Mouse (Mus musculus) midbrain, postnatal 0 days (tissue): ENCODE results near the gene Zfp46. TPM values are rescaled to one million over a fixed set of nuclear protein-coding genes. Genes with fewer than 3 reads are reported as not detected.
A peak's percentile ranks its signal among the peaks of the same experiment; 100 is the strongest.

Experiments used
- ATAC-seq: fragments of 200-750 bp; cut with Nextera tagmentation; 2 replicates; pipeline ENCODE4 v1.8.0; 2017; ENCODE audit warnings: moderate number of reproducible peaks, mild to moderate bottlenecking, moderate TSS enrichment, moderate library complexity; ENCODE audit not compliant: low FRiP score
- DNase-seq: peaks from one replicate; pipeline ENCODE4 v3.0.0-alpha.2; 2015; ENCODE audit warnings: low spot score
- H3K27ac ChIP-seq: fragments of 300-500 bp; sonication (generic); 2 replicates; pipeline ENCODE4 v1.5.1; 2014; ENCODE audit warnings: low read depth, mild to moderate bottlenecking, low read length, mixed read lengths
- H3K27me3 ChIP-seq: fragments of 300-500 bp; sonication (generic); 2 replicates; pipeline ENCODE4 v1.6.1; 2014; ENCODE audit warnings: low read length, control low read depth, mixed read lengths; ENCODE audit not compliant: insufficient read depth
- H3K36me3 ChIP-seq: fragments of 300-500 bp; sonication (generic); 2 replicates; pipeline ENCODE4 v1.6.1; 2014; ENCODE audit warnings: low read length, control low read depth, mixed read lengths; ENCODE audit not compliant: insufficient read depth
- H3K4me1 ChIP-seq: fragments of 300-500 bp; sonication (generic); 2 replicates; pipeline ENCODE4 v1.6.1; 2014; ENCODE audit warnings: mild to moderate bottlenecking, control low read depth, antibody characterized with exemption, low read length, mixed read lengths; ENCODE audit not compliant: insufficient read depth
- H3K4me2 ChIP-seq: fragments of 300-500 bp; sonication (generic); 2 replicates; pipeline ENCODE4 v1.6.1; 2014; ENCODE audit warnings: low read depth, mild to moderate bottlenecking, low read length, mixed read lengths; ENCODE audit not compliant: poor library complexity, severe bottlenecking
- H3K4me3 ChIP-seq: fragments of 300-500 bp; sonication (generic); 2 replicates; pipeline ENCODE4 v1.5.1; 2014; ENCODE audit warnings: low read depth, mild to moderate bottlenecking, low read length, moderate library complexity
- H3K9ac ChIP-seq: fragments of 300-500 bp; sonication (generic); replicated peaks from 2 replicates; pipeline ENCODE4 v1.6.1; 2014; ENCODE audit warnings: mild to moderate bottlenecking, low read length, moderate library complexity, mixed read lengths; ENCODE audit not compliant: poor library complexity, severe bottlenecking
- H3K9me3 ChIP-seq: fragments of 300-500 bp; sonication (generic); 2 replicates; pipeline ENCODE4 v1.6.1; 2016; ENCODE audit warnings: low read length, control low read depth
- CTCF ChIP-seq: IDR thresholded peaks from 2 replicates; pipeline ENCODE4 v1.5.1; 2016; ENCODE audit warnings: antibody characterized with exemption, mild to moderate bottlenecking
- WGBS: fragments of 180-500 bp; shearing (Covaris S2); extraction: QIAGEN DNeasy Blood & Tissue Kit; methylation state at CpG from one replicate; pipeline ENCODE4 v1.1.7; 2014; 5-methylcytosine and 5-hydroxymethylcytosine counted together
- polyA plus RNA-seq: library from polyadenylated mRNA; unstranded; fragments of >200 nt; fragmentation: Nextera tagmentation; extraction: Ambion mirVana; gene quantifications from 2 replicates; pipeline ENCODE4 v1.2.1, GENCODE M21; 2015
- total RNA-seq: library from RNA; depleted of rRNA; stranded (reverse); fragments of >200 nt; gene quantifications from 2 replicates; pipeline ENCODE4 v1.2.3, GENCODE M21; 2014

Gene Zfp46
- total and polyA plus RNA-seq, 2 experiments from 2014 or later: 27.7 to 53.8 TPM

GRCm38 (mm10) chr4:136324226-136324625 is 39.7 kb downstream of the Zfp46 start:
- no peak overlapping the region for H3K4me3 ChIP-seq
- WGBS: 59% methylated on average over 2 of the region's 2 CpGs
- no peaks in the 10 kb centered on the region for H3K27me3 ChIP-seq
- DNase-seq: peak; percentile 42
- ATAC-seq: no peak
- peak; percentile 56 for TF ChIP-seq CTCF
- no peaks in the 10 kb centered on the region for H3K9me3 ChIP-seq
- H3K4me2 ChIP-seq: no peak overlapping the region
- no peak overlapping the region for H3K27ac ChIP-seq
- H3K36me3 ChIP-seq: peaks cover 12% of the 10 kb centered on the region
- no peak overlapping the region for H3K9ac ChIP-seq
- H3K4me1 ChIP-seq: no peaks in the 10 kb centered on the region

GRCm38 (mm10) chr4:136327238-136327637 is 42.8 kb downstream of the Zfp46 start:
- TF ChIP-seq CTCF: no peak
- H3K9me3 ChIP-seq: no peaks in the 10 kb centered on the region
- 90% methylated on average over 5 of the region's 5 CpGs for WGBS
- H3K4me3 ChIP-seq: no peak overlapping the region
- H3K27ac ChIP-seq: no peak overlapping the region
- H3K9ac ChIP-seq: no peak overlapping the region
- no peak overlapping the region for H3K4me2 ChIP-seq
- H3K27me3 ChIP-seq: no peaks in the 10 kb centered on the region
- DNase-seq (no peak), ATAC-seq (no peak)
- peaks cover 3% of the 10 kb centered on the region for H3K36me3 ChIP-seq
- no peaks in the 10 kb centered on the region for H3K4me1 ChIP-seq

GRCm38 (mm10) chr4:136328115-136328514 is 43.6 kb downstream of the Zfp46 start:
- TF ChIP-seq CTCF: peak; percentile 34
- no peak overlapping the region for H3K27ac ChIP-seq
- no peaks in the 10 kb centered on the region for H3K27me3 ChIP-seq
- no peak overlapping the region for H3K9ac ChIP-seq
- H3K36me3 ChIP-seq: peaks cover 3% of the 10 kb centered on the region; the same call in 1 of the 2 replicates
- no peak overlapping the region for H3K4me2 ChIP-seq
- peak; percentile 5 for DNase-seq
- H3K4me1 ChIP-seq: no peaks in the 10 kb centered on the region
- no peaks in the 10 kb centered on the region for H3K9me3 ChIP-seq
- no peak for ATAC-seq
- H3K4me3 ChIP-seq: no peak overlapping the region

GRCm38 (mm10) chr4:136331709-136332108 is 47.2 kb downstream of the Zfp46 start:
- H3K36me3 ChIP-seq: peaks cover 10% of the 10 kb centered on the region
- H3K4me1 ChIP-seq: no peaks in the 10 kb centered on the region
- no peak for ATAC-seq
- no peak overlapping the region for H3K9ac ChIP-seq
- no peaks in the 10 kb centered on the region for H3K27me3 ChIP-seq
- no peak overlapping the region for H3K27ac ChIP-seq
- H3K4me3 ChIP-seq: no peak overlapping the region
- H3K9me3 ChIP-seq: no peaks in the 10 kb centered on the region
- WGBS: 93% methylated on average over 3 of the region's 3 CpGs
- no peak overlapping the region for H3K4me2 ChIP-seq
- DNase-seq: no peak
- no peak for TF ChIP-seq CTCF

GRCm38 (mm10) chr4:136333191-136333590 is 48.7 kb downstream of the Zfp46 start:
- no peak for TF ChIP-seq CTCF
- H3K9ac ChIP-seq: no peak overlapping the region
- DNase-seq (no peak), ATAC-seq (no peak)
- H3K4me3 ChIP-seq: no peak overlapping the region
- H3K4me1 ChIP-seq: no peaks in the 10 kb centered on the region
- no peaks in the 10 kb centered on the region for H3K9me3 ChIP-seq
- no peak overlapping the region for H3K4me2 ChIP-seq
- 86% methylated on average over 3 of the region's 3 CpGs for WGBS
- no peaks in the 10 kb centered on the region for H3K27me3 ChIP-seq
- no peak overlapping the region for H3K27ac ChIP-seq
- H3K36me3 ChIP-seq: peaks cover 11% of the 10 kb centered on the region

- no peaks in the 10 kb centered on the region for H3K9me3 ChIP-seq
- no peak overlapping the region for H3K4me3 ChIP-seq
- no peak for ATAC-seq
- WGBS: 74% methylated on average over 2 of the region's 2 CpGs
- no peak for TF ChIP-seq CTCF
- H3K27me3 ChIP-seq: no peaks in the 10 kb centered on the region
- DNase-seq: no peak
- no peak overlapping the region for H3K9ac ChIP-seq
- H3K36me3 ChIP-seq: peaks cover 11% of the 10 kb centered on the region; the same call in 1 of the 2 replicates
- no peak overlapping the region for H3K4me2 ChIP-seq
- no peak overlapping the region for H3K27ac ChIP-seq
- no peaks in the 10 kb centered on the region for H3K4me1 ChIP-seq
Observed at GRCm38 (mm10) chr4:136335065-136335464, 50.6 kb downstream of the Zfp46 start.
